Mouse (Mus musculus) spleen, postnatal 14 days (tissue): Measurements from ENCODE around the gene Pcgf1.

ENCODE experiments used
- DNase-seq, 2 experiments: peaks; one replicate each; pipeline ENCODE4 v3.0.0; 2021 to 2022; ENCODE audit warnings: low spot score in 2 of 2

Gene Pcgf1

DNA sequence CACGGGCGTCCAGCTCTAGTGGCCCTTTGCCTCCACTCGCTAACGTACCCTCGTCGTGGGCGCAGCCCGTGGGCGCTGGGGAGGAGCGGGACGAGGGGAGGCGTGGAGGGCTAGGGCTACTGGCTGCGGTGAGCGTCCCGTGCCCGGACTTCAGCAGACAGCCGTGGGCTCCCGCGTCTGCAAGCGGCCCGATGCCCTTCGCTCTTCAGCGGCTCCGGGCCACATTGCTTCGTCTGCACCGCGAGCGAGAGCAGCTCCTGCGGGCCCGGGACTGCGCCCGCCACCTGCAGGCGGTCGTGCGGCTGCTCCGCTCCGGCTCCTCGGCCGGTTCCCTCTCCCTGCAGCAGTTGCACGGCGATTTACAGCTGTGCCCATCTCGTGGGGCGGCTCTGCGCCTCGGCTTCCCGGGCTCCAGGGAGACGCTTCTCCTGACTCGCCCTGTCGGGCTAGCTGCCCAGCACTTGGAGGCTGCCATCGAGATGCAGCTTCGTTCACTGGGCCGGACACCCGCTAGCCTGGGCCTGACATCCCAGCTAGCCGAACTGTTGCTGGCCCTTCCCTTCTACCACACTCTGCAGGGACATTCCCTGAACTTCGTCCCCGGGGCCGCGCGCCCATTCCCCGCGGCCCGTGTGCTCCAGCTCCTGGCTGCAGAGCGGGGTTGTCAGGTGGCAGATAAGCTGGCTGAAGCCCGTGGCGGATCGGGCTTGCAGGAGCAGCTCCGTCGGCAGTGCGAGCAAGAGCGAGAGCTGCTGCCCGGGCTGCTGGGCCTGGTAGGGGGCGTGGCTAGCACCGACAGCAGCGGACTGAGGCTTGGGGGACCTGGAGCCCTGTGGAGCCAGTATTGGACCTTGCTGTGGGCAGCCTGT, 24.3 kb downstream of the Pcgf1 start:
- DNase-seq = peak; percentile 52 to 67

DNA sequence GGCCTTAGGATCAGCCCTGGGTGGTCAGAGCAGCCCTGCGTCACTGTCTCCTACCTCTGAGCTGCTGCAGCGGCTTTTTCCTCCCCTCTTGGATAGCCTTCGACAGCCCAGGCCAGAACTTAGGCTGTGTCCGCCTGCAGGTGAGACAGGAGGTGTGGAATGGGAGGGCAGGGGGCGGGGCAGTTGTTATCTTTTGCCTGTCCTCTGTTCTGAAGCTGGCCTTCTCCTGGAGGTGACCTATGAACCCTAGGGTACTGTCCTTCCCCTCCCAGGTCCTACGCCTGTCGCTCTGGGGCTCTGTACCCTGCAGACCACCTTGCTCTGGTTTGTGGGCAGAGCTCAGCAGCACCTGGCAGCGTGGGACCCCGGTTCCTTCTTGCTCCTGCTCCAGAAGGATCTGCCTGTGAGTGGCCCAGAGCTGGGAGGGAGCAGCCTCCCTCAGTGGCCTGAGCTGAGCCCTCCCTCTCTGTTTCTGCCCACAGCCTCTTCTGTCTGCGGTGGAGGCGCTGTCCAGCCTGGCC, 25.5 kb downstream of the Pcgf1 start:
- no peak for DNase-seq

DNA sequence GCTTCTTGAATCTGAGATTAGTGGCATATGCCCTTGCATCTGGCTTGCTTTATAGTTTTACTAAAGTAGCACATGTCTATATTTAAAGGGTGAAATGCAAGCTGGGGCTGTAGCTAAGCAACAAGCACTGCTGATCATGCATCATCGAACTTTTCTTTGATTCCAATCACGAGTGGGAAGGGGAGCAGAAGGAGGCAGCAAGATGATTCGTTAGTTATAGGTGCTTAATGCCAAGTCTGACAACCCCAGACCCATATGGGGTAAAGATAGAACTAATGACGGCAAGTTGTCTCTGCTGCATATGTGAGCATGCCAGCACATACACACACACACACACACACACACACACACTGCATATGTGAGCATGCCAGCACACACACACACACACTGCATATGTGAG, 26.5 kb downstream of the Pcgf1 start:
- no peak for DNase-seq

DNA sequence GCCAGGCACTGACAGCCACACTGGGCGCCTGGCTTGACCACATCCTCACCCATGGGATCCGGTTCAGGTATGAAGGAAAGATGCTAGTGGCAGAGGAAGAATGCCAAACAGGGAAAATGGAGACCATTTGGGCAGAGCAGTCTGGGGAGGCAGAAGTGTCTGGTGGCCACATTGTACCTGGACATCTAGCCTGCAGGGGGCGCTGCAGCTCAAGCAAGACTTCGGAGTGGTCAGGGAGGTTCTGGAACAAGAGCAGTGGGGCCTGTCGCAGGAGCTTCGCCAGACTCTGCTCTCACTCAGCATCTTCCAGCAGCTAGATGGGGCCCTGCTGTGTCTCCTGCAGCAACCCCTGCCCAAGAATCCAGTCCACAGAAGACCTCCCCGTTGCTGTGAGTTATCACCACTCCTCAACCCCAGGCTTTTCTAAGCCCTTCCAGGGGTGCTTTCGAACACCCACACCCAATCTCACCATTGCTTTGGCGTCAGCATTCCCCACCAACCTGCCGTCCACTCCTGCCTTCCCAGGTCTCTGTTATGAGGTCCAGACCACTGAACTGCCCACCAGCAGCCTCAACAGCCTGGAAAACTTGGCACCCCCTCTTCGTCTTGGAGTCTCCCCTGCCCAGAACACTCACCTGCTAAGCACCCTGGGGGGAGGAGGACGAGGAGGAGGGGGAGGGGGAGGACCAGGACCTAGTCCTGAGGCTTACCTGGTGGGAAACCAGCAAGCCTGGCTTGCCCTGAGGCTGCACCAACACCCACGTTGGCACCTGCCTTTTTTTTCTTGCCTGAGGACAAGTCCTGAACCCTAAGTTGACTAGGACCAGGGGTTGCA, 30.1 kb downstream of the Pcgf1 start:
- DNase-seq = peak; percentile 76 to 85

DNA sequence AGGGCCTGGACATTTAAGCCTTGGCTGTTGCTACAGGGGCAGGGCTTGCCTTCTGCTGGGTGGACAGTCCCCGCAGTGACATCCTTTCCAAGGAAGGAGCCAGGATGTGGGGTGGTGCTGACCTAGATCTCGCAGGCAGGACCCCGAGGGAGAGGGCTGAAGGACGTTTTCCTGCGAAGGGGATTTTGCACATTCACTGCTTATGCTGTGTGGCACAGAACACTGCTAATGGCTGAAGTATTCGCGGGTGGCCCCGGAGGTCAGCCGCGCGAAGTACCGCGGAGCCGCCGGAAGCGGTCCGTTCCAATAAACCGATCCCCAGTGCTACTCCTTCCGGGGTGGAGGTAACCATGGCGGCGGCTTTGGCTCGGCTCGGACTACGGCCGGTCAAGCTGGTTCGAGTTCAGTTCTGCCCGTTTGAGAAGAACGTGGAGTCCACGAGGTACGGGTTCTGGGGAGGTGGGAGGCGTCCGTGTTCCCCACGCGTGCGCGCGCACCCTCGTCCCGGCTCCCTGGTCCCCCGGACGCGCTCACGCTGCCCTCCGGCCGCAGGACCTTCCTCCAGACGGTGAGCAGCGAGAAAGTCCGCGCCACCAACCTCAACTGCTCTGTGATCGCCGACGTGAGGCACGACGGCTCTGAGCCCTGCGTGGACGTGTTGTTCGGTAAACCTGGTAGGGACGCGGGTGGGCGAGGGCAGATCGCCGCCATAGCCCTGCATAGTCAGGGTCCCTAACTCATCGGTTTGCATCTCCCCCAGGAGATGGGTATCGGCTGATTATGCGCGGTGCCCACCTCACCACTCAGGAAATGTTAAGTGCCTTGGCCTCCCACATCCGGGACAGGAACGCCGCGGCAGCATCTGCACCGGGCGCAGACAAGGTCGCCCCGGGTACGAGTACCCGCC, 31.3 kb downstream of the Pcgf1 start, which contains the start of gene Mrpl53:
Gene Mrpl53, plus strand, starts transcription at position 279 of the 907 bp plus-strand sequence.
- peak; percentile 67 to 79 for DNase-seq

DNA sequence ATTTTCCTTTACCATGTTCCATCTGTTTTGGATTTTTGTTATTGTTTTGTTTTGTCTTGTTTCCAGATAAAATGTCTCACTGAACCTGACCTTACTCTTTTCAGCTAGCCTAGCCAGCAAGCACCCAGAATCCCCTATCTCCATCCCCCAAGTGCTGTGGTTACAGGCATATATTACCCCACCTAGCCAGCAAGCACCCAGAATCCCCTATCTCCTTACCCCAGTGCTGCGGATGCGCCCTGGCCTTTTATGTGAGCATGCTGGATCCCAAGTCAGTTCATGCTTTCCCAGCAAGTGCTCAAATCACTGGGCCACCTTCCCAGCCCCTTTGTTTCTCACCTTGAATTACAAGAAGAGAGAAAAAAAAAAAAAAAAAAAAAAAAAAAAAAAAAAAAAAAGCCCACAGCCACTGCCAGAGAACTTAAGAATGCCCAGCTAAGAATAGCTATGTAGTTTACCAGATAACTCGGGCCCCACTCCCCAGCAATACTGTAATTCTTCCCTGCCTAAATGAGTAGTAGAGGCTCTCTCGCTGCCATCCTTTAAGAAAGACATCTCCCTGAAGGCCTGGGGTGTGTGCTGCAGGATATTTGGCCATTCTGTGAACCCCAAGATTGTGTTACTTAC, 34.0 kb downstream of the Pcgf1 start:
- DNase-seq = no peak

DNA sequence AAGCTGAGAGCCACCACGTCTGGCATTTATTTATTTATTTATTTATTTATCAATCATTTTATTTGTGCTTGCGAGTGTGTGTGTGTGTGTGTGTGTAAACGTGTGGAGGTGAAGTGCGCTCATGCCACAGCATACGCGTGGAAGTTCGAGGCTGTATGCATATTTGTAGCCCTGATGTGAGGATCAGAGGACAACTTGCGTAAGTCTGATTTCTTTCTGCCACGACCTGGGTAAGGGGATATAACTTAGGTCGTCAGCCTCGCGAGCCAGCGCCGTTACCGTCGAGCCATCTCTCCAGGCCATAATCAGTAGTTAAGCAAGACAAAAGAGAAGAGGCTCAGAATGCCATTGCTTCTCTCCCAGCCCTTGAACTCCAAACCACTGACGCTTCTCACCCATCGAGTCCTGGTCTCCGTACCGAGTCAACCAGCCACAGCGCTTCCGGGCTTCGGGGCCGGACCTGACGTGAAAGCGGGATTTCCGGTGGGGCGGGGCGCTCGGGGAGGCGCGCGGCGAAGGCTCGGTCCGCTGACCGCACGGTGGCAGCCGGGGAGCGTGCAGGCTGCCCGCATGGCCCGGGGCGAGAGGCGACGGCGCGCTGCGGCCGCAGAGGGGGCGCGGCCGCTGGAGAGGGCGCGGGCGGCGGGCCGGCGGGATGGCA, 37.5 kb downstream of the Pcgf1 start, which contains the start of gene Mogs:
Gene Mogs, plus strand, starts transcription at position 486 of the 661 bp plus-strand sequence.
- DNase-seq = peak; percentile 91 to 93

DNA sequence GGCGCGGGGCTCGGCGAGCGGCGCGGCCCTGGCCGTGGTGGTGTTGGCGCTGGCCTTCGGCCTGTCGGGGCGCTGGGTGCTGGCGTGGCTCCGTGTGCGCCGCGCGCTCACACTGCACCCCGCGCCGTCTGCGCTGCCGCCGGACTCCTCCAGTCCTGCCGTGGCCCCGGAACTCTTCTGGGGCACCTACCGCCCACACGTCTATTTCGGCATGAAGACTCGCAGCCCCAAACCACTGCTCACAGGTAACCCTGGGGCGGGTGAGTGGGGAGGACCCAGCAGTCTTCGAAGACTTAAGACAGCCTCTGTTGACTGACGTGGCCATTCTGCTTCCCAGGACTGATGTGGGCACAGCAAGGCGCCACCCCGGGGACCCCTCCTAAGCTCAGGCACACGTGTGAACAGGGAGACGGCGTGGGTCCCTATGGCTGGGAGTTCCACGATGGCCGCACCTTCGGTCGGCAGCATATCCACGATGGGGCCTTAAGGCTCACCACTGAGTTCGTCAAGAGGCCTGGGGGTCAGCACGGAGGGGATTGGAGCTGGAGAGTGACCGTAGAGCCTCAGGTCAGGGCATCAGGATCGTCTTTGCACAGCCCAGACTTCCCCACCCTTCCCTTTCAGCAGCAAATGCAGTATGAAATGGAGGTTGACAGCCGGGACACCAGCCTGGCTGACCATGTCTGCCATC, 38.2 kb downstream of the Pcgf1 start:
- DNase-seq = no peak

DNA sequence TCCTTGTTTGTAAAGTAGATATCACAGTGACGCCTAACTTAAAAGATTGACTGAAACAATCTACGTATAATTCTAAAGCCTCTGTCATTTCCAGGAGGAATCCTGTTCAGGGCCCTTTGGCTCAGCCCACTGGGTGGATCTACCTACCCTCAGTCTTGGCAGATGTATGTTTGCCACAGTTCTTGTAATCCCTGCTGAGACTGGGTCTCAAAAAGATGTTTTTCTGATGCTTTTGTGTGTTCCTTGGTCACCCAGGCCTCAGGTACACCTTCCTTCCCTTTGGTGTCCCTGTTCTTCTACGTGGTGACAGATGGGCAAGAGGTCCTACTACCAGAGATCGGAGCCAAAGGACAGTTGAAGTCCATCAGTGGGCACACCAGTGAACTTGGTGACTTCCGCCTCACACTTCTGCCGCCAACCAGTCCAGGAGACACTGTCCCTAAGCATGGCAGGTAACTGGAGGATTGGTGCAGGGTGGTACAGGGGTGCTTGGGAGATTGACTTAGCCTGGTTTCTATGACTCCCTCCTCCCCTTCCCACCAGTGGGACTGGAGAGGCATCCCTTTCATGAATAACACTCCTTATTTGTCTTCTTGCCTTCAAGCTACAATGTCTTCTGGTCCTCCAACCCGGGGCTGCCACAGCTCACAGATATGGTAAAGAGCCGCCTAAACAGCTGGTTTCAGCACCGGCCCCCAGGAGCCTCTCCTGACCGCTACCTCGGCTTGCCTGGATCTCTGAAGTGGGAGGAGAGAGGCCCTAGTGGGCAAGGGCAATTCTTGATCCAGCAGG, 38.9 kb downstream of the Pcgf1 start:
- no peak for DNase-seq

DNA sequence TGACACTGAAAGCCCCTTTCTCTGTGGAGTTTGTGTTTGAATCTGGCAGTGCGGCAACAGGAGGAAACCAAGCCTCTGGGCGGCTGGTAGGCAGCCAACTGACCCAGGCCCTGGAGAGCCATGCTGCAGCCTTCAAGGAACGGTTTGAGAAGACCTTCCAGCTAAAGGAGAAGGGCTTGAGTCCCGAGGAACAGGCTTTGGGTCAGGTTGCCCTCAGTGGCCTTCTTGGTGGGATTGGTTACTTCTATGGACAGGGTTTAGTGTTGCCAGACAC, 39.4 kb downstream of the Pcgf1 start:
- no peak for DNase-seq

DNA sequence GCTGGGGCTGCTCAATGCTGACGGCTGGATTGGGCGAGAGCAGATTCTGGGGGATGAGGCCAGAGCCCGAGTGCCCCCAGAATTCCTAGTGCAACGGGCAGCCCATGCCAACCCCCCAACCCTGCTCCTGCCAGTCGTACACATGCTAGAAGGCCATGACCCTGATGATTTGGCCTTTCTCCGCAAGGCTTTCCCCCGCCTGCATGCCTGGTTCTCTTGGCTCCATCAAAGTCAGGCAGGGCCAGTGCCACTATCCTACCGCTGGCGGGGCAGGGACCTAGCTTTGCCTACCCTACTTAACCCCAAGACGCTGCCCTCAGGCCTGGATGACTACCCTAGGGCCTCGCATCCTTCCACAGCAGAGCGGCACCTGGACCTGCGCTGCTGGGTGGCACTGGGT, 39.9 kb downstream of the Pcgf1 start:
- DNase-seq = no peak

DNA sequence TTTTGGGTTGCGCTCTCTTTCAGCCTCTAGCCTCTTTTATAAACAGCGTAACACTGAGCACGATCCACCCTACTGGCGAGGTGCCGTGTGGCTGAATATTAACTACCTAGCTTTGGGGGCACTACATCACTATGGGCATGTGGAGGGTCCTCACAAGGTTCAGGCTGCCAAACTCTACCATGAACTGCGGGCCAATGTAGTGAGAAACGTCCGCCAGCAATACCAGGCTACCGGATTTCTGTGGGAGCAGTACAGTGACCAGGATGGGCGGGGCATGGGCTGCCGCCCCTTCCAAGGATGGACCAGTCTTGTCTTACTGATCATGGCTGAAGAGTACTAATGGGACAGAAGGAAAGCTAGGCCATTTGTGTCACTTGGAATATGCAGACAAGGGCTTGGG, 40.7 kb downstream of the Pcgf1 start:
- DNase-seq = no peak

DNA sequence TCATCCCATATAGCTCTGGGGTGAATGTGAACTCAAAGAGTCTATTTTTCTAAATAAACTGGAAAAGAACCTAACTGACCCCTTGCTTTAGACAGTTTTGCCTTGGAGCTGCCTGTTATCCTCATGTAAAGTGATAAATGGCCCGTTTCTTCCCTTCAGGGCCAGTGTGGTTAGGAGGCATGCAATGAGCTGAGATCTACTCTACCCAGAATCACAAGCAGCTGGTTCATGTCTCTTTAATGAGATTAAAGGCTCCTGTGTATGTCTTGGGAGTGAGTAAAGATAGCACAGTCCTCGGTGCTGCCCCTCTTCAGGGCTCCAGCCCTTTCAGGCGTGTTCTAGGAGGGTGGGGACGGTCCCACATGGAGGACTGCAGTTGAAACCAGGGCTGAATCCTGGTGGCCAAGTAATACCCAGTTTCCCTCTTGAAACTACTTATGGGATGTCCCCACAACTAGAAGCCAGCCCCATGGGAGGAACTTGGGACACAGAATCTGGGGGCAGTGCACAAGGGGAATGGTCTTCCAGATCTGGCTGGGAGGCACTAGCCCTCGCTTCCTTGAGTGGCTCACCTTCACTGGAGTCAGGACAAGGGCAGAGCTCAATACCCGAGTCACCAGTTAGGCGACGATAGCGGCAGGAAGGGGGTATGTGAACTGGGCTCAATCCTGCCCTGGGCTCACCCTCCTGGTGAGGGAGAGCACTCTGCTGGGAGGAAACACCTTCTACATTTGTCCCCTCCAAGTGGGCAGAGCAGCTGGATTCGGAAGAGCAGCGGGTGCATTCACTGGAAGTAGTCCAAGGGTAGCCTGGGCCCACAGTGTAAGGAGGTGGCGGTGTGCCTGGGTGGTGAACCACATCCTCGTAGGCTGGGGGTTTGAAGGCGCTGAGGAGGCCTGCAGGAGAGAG, 41.4 kb downstream of the Pcgf1 start:
- no peak for DNase-seq

DNA sequence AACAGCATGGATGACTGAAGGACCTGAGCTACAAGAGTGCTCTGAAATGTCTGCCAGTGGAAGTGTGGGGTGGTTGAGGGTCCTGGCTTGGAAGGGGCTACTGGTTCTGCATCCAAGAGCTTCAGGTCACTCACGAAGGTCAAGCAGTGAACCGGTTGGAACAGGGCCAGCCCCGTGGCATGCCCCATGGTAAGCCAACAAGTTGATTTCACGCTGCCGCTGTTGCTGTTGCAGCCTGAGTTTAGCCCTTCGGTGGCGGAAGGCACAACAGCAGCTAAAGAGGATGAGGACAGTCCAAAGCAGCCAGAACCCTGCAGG, 42.0 kb downstream of the Pcgf1 start:
- no peak for DNase-seq

DNA sequence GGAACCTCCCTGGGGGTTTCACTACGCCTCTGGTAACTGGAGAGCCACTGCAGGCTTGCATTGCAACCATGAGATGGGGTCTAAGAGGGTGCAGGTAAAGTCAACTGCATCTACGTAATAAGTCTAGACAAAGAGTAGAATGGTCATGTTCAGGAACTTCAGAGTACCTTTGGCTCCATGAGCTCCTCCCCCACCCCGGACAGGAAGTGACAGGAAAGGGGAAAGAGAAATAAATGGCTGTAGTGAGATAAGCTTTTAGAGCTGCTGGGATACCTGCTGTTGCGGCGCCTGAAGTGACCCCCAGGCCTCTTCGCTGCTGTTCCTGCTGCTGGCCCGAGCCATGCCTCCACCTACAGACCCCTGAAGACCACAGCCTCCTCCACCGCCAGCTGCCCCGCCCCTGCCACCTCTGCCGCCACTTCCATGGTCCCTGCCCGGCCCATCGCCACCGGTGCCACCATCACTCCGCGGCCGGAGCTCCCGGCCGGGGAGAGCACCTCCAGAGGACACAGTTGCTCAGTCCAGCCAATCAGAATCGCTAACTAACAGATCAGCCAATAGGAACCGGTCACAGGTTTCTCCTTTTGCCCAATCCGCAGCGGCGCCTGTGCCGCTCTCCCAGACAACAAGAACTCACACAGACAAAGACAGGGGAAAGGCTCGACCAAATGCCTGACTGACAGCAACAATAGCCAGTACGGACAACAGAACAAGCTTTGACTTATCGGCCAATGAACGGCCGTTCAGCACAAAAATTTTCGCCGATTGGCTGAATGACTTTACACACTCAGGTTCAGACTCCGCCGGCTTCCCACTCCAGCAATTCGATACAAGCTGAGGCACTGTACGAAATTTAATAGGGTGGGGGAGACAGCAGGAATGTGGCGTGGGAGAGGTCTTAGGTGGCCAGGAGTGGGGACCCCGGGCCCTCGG, 43.5 kb downstream of the Pcgf1 start, which contains the start of gene Wbp1:
Gene Wbp1, minus strand, starts transcription at position 630 of the 933 bp plus-strand sequence.
- DNase-seq = peak; percentile 80 to 82

DNA sequence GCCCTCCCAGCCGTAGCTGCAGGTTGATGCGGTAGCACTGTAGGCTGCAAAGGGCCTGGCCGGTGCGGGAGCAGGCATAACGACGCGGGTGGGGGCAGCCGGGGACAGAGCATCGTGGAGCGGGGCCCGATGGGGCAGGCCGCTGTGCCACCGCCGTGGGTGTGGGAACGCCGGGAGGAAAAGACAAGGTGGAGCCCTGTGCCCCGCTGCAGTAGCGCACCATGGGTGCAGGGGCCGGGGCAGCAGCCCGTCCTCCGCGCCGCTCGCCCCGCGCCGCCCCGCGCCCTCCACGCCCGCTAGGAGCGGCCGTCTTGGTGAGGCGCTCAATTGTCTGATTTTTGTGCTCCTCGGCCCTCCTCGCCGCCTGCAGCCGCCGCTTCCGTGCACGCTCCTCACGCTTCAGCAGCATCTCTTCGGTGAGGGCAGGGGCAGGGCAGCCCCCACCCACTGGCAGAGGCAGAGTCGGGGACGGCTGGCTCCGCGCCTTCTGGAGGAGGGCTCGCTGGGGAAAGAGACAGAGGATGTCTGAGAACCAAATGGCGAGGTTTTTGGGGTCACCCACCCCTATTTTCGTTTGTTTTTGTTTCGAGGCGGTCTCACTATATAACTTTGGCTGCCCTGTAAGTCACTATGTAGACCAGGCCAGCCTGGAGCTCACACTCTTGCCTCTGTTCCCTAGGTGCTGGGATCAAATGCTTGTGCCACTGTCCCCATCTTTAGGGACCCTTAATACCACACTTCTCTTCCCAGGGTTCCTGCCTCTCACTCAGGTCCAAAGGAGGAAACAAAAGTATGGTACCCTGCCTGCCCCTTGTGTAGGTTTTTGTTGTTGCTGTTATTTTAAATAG, 44.4 kb downstream of the Pcgf1 start:
- peak in 1 of 2 experiments; percentile 44 for DNase-seq
